Mouse (Mus musculus) adrenal gland, adult 18-20 months (tissue): Measurements from ENCODE around the gene Gm29289. TPM values are rescaled to one million over a fixed set of nuclear protein-coding genes. Genes with fewer than 3 reads are reported as not detected.
"Not testable (repeated sequence)": the region's sequence is repeated elsewhere in the genome, so short reads cannot be mapped to it uniquely, and the experiment has no call there.

Experiments used
- DNase-seq, 2 experiments: peaks; one replicate each; pipeline ENCODE4 v3.0.0; 2021 to 2022; ENCODE audit warnings: low spot score in 2 of 2
- long read RNA-seq, 2 experiments: library from polyadenylated mRNA; stranded (forward); transcript quantifications; one replicate each; pipeline ENCODE4 v2.0.0; 2021
- total RNA-seq, 2 experiments: library from RNA; stranded (reverse); gene quantifications; 1 replicate in 1 of 2; 2 replicates in 1 of 2; pipeline ENCODE4 v1.2.3; 2021

Gm29289 gene
- total RNA-seq = not detected
- long read RNA-seq, experiment 1 = 0 reads
- long read RNA-seq, experiment 2 = 0 reads

- not testable (repeated sequence) for DNase-seq
Observed at GRCm38 (mm10) chrY:2932282-2932681, at the start of gene Gm29289. Gene Gm29289, plus strand, starts transcription at chrY:2932582.

GRCm38 (mm10) chrY:2900689-2901088 is 31.7 kb upstream of the Gm29289 start, which contains the start of gene Gm10352:
Gene Gm10352, plus strand, starts transcription at chrY:2900989.
- DNase-seq = not testable (repeated sequence)

Other genes with a start within 250 kb of the Gm29289 start
- gene H2al2b, start 211.9 kb upstream of the Gm29289 start, total RNA-seq = not detected
- gene Gm4064, start 136.4 kb upstream of the Gm29289 start, total RNA-seq = not detected
- not detected for gene Rbmy, start 101.9 kb upstream of the Gm29289 start, total RNA-seq
- gene Gm10256, start 101.9 kb upstream of the Gm29289 start, total RNA-seq = not detected
- not detected for gene Gm10352, start 31.6 kb upstream of the Gm29289 start, total RNA-seq